Mouse (Mus musculus): ENCODE measurements around the gene Taf12.

DNA sequence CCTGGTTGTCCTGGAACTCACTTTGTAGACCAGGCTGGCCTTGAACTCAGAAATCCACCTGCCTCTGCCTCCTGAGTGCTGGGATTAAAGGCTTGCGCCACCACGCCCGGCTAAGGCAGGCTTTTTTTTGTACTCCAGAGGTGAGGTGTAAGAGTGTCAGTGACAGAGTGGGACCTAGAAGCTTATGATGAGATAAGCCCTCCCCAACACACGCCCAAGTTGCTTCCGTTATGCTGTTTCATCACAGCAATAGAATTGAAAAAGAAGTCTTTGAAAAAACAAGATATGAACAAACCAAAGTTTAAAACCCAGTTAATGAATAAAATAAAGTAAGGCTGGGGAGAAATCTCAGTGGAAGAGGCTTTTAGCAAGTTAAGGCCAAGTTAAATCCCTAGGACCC, 43.8 kb upstream of the Taf12 start:
- TF ChIP-seq CTCF (IDR thresholded peaks at IDR 0.05; ENCODE audit: low read depth, low read length), result no peak
- TF ChIP-seq POLR2A (IDR thresholded peaks at IDR 0.05; ENCODE audit: borderline replicate concordance, low read depth, low read length), result no peak

Measured in bone marrow macrophage, adult 2 months (primary cell).